Mouse (Mus musculus): ENCODE data around the gene Sema3f. TPM values are rescaled to one million over a fixed set of nuclear protein-coding genes. Genes with fewer than 3 reads are reported as not detected.

Gene Sema3f
- polyA plus RNA-seq, 1 experiment from 2014 or later, result 53.1 TPM

GRCm38 (mm10) chr9:107668011-107668410 lies 42.3 kb downstream of the Sema3f start:
- Histone ChIP-seq H3K27me3 (peaks cover 26% of the 10 kb centered on the region), H3K4me1 (peaks cover 36% of the 10 kb centered on the region), H3K9ac (no peak overlapping the region), H3K27ac (no peak overlapping the region), H3K36me3 (no peaks in the 10 kb centered on the region), H3K4me2 (replicated peaks) (peak overlapping the region; percentile 94), H3K4me3 (no peak overlapping the region), H3K9me3 (no peaks in the 10 kb centered on the region)
- 30% methylated on average over 8 of the region's 8 CpGs for WGBS
- ATAC-seq (ENCODE audit: insufficient number of reproducible peaks, insufficient read depth, low FRiP score, low TSS enrichment), result no peak

- Histone ChIP-seq H3K4me3 (peak overlapping the region; percentile 45), H3K4me1 (peaks cover 38% of the 10 kb centered on the region), H3K9ac (peak overlapping the region; percentile 59), H3K27ac (no peak overlapping the region), H3K27me3 (peaks cover 26% of the 10 kb centered on the region), H3K9me3 (no peaks in the 10 kb centered on the region), H3K36me3 (no peaks in the 10 kb centered on the region), H3K4me2 (replicated peaks) (peak overlapping the region; percentile 94)
- ATAC-seq (ENCODE audit: insufficient number of reproducible peaks, insufficient read depth, low FRiP score, low TSS enrichment), result peak; percentile 82
- under 1% methylated on average over 24 of the region's 24 CpGs for WGBS
Measured at GRCm38 (mm10) chr9:107667219-107667618, 43.1 kb downstream of the Sema3f start.

- peaks cover 38% of the 10 kb centered on the region for H3K4me1 ChIP-seq
- H3K4me2 ChIP-seq (replicated peaks), result peak overlapping the region; percentile 94
- H3K27ac ChIP-seq, result no peak overlapping the region
- ATAC-seq (ENCODE audit: insufficient number of reproducible peaks, insufficient read depth, low FRiP score, low TSS enrichment), result no peak
- H3K4me3 ChIP-seq, result peak overlapping the region; percentile 45
- no peaks in the 10 kb centered on the region for H3K36me3 ChIP-seq
- 1% methylated on average over 30 of the region's 30 CpGs for WGBS
- peak overlapping the region; percentile 59 for H3K9ac ChIP-seq
- peaks cover 26% of the 10 kb centered on the region for H3K27me3 ChIP-seq
- H3K9me3 ChIP-seq, result no peaks in the 10 kb centered on the region
Measured at GRCm38 (mm10) chr9:107666751-107667205, 43.5 kb downstream of the Sema3f start.

- H3K36me3 ChIP-seq, result no peaks in the 10 kb centered on the region
- H3K4me2 ChIP-seq (replicated peaks), result no peak overlapping the region
- H3K9me3 ChIP-seq, result no peaks in the 10 kb centered on the region
- peaks cover 38% of the 10 kb centered on the region for H3K4me1 ChIP-seq
- no peak overlapping the region for H3K9ac ChIP-seq
- no peak overlapping the region for H3K4me3 ChIP-seq
- 83% methylated on average over 7 of the region's 7 CpGs for WGBS
- H3K27ac ChIP-seq, result no peak overlapping the region
- peaks cover 26% of the 10 kb centered on the region for H3K27me3 ChIP-seq
- ATAC-seq (ENCODE audit: insufficient number of reproducible peaks, insufficient read depth, low FRiP score, low TSS enrichment), result no peak
Measured at GRCm38 (mm10) chr9:107665308-107665707, 45.0 kb downstream of the Sema3f start.

GRCm38 (mm10) chr9:107663525-107663924 lies 46.8 kb downstream of the Sema3f start:
- peaks cover 22% of the 10 kb centered on the region for H3K27me3 ChIP-seq
- H3K36me3 ChIP-seq, result no peaks in the 10 kb centered on the region
- WGBS, result 52% methylated on average over 9 of the region's 9 CpGs
- H3K4me3 ChIP-seq, result no peak overlapping the region
- H3K4me1 ChIP-seq, result peaks cover 38% of the 10 kb centered on the region
- no peak overlapping the region; the same call in 1 of the 2 replicates for H3K4me2 ChIP-seq (replicated peaks)
- H3K9me3 ChIP-seq, result no peaks in the 10 kb centered on the region
- no peak overlapping the region for H3K9ac ChIP-seq
- H3K27ac ChIP-seq, result no peak overlapping the region
- no peak for ATAC-seq (ENCODE audit: insufficient number of reproducible peaks, insufficient read depth, low FRiP score, low TSS enrichment)

GRCm38 (mm10) chr9:107662342-107662741 lies 47.9 kb downstream of the Sema3f start:
- H3K4me3 ChIP-seq, result no peak overlapping the region
- no peak overlapping the region for H3K9ac ChIP-seq

GRCm38 (mm10) chr9:107660777-107661176 lies 49.5 kb downstream of the Sema3f start:
- no peak overlapping the region for H3K4me2 ChIP-seq (replicated peaks)
- H3K4me3 ChIP-seq, result no peak overlapping the region
- no peaks in the 10 kb centered on the region for H3K9me3 ChIP-seq
- WGBS, result 62% methylated on average over 3 of the region's 3 CpGs
- no peak for ATAC-seq (ENCODE audit: insufficient number of reproducible peaks, insufficient read depth, low FRiP score, low TSS enrichment)
- H3K27ac ChIP-seq, result no peak overlapping the region
- H3K4me1 ChIP-seq, result peaks cover 14% of the 10 kb centered on the region; the same call in 1 of the 2 replicates
- peaks cover 9% of the 10 kb centered on the region for H3K27me3 ChIP-seq
- no peaks in the 10 kb centered on the region for H3K36me3 ChIP-seq
- H3K9ac ChIP-seq, result no peak overlapping the region

More at GRCm38 (mm10) chr9:107662342-107662741, 47.9 kb downstream of the Sema3f start:
- peaks cover 29% of the 10 kb centered on the region for H3K4me1 ChIP-seq
- WGBS, result 83% methylated on average over 8 of the region's 8 CpGs
- no peak overlapping the region for H3K27ac ChIP-seq
- H3K27me3 ChIP-seq, result peaks cover 22% of the 10 kb centered on the region
- H3K4me2 ChIP-seq (replicated peaks), result no peak overlapping the region
- no peaks in the 10 kb centered on the region for H3K36me3 ChIP-seq
- no peak for ATAC-seq (ENCODE audit: insufficient number of reproducible peaks, insufficient read depth, low FRiP score, low TSS enrichment)
- no peaks in the 10 kb centered on the region for H3K9me3 ChIP-seq

GRCm38 (mm10) chr9:107659961-107660360 lies 50.3 kb downstream of the Sema3f start:
- Histone ChIP-seq H3K9me3 (no peaks in the 10 kb centered on the region), H3K27me3 (0 out of 2 replicates have a peak, but pooled peaks cover under 1% of the 10 kb centered on the region), H3K4me3 (no peak overlapping the region), H3K4me1 (peaks cover 11% of the 10 kb centered on the region; the same call in 1 of the 2 replicates), H3K9ac (no peak overlapping the region), H3K4me2 (replicated peaks) (no peak overlapping the region), H3K36me3 (no peaks in the 10 kb centered on the region), H3K27ac (no peak overlapping the region)
- WGBS, result 86% methylated on average over 3 of the region's 3 CpGs
- ATAC-seq (ENCODE audit: insufficient number of reproducible peaks, insufficient read depth, low FRiP score, low TSS enrichment), result no peak

- no peaks in the 10 kb centered on the region for H3K27me3 ChIP-seq
- H3K4me1 ChIP-seq, result peaks cover 11% of the 10 kb centered on the region; the same call in 1 of the 2 replicates
- H3K36me3 ChIP-seq, result no peaks in the 10 kb centered on the region
- no peak overlapping the region for H3K4me2 ChIP-seq (replicated peaks)
- H3K4me3 ChIP-seq, result no peak overlapping the region
- WGBS, result 75% methylated on average over 9 of the region's 10 CpGs
- H3K27ac ChIP-seq, result no peak overlapping the region
- no peak overlapping the region for H3K9ac ChIP-seq
- no peak for ATAC-seq (ENCODE audit: insufficient number of reproducible peaks, insufficient read depth, low FRiP score, low TSS enrichment)
- no peaks in the 10 kb centered on the region for H3K9me3 ChIP-seq
Measured at GRCm38 (mm10) chr9:107659551-107659950, 50.7 kb downstream of the Sema3f start.

- no peaks in the 10 kb centered on the region for H3K9me3 ChIP-seq
- no peak overlapping the region for H3K4me2 ChIP-seq (replicated peaks)
- H3K4me1 ChIP-seq, result 0 out of 2 replicates have a peak, but pooled peaks cover 3% of the 10 kb centered on the region
- no peak overlapping the region for H3K27ac ChIP-seq
- no peak overlapping the region for H3K4me3 ChIP-seq
- no peak for ATAC-seq (ENCODE audit: insufficient number of reproducible peaks, insufficient read depth, low FRiP score, low TSS enrichment)
- H3K27me3 ChIP-seq, result no peaks in the 10 kb centered on the region
- H3K36me3 ChIP-seq, result no peaks in the 10 kb centered on the region
- no peak overlapping the region for H3K9ac ChIP-seq
- WGBS, result 82% methylated on average over 6 of the region's 6 CpGs
Measured at GRCm38 (mm10) chr9:107658096-107658495, 52.2 kb downstream of the Sema3f start.

- no peaks in the 10 kb centered on the region for H3K9me3 ChIP-seq
- H3K4me1 ChIP-seq, result no peaks in the 10 kb centered on the region
- no peak overlapping the region for H3K4me2 ChIP-seq (replicated peaks)
- H3K9ac ChIP-seq, result no peak overlapping the region
- H3K27ac ChIP-seq, result no peak overlapping the region
- H3K27me3 ChIP-seq, result no peaks in the 10 kb centered on the region
- no peaks in the 10 kb centered on the region for H3K36me3 ChIP-seq
- WGBS, result 80% methylated on average over 5 of the region's 5 CpGs
- no peak overlapping the region for H3K4me3 ChIP-seq
- ATAC-seq (ENCODE audit: insufficient number of reproducible peaks, insufficient read depth, low FRiP score, low TSS enrichment), result no peak
Measured at GRCm38 (mm10) chr9:107657144-107657543, 53.1 kb downstream of the Sema3f start.

- no peaks in the 10 kb centered on the region for H3K36me3 ChIP-seq
- no peak for ATAC-seq (ENCODE audit: insufficient number of reproducible peaks, insufficient read depth, low FRiP score, low TSS enrichment)
- H3K27me3 ChIP-seq, result no peaks in the 10 kb centered on the region
- H3K9me3 ChIP-seq, result no peaks in the 10 kb centered on the region
- H3K4me3 ChIP-seq, result no peak overlapping the region
- H3K9ac ChIP-seq, result no peak overlapping the region
- peaks cover 13% of the 10 kb centered on the region; the same call in 1 of the 2 replicates for H3K4me1 ChIP-seq
- H3K4me2 ChIP-seq (replicated peaks), result no peak overlapping the region
- no peak overlapping the region for H3K27ac ChIP-seq
- 76% methylated on average over 4 of the region's 4 CpGs for WGBS
Measured at GRCm38 (mm10) chr9:107654585-107654984, 55.7 kb downstream of the Sema3f start.

All from embryonic facial prominence, embryonic 12.5 days (tissue).